Mouse (Mus musculus): ENCODE results near the gene Gpx2.

GRCm38 (mm10) chr12:76777845-76778244, 17.5 kb downstream of the Gpx2 start:
- TF ChIP-seq MAX (IDR thresholded peaks at IDR 0.05; ENCODE audit: low read length) (no peak), POLR2A (IDR thresholded peaks at IDR 0.05; ENCODE audit: low read depth, low read length) (no peak)

Measured in CH12.LX (cell line).